Mouse (Mus musculus) CH12.LX (cell line): ENCODE measurements around the gene Slc48a1. TPM values are rescaled to one million over a fixed set of nuclear protein-coding genes. Genes with fewer than 3 reads are reported as not detected.

ENCODE experiments used
- DNase-seq: peaks from one replicate; pipeline ENCODE4 v3.0.0-alpha.2; 2013; ENCODE audit errors: extremely low read depth
- H3K27ac ChIP-seq: 2 replicates; pipeline ENCODE4 v1.5.1; 2012; ENCODE audit warnings: low read depth, mild to moderate bottlenecking, control low read depth, moderate library complexity; ENCODE audit not compliant: insufficient read depth
- H3K27me3 ChIP-seq: replicated peaks from 2 replicates; pipeline ENCODE3; 2012; ENCODE audit warnings: inconsistent platforms
- H3K36me3 ChIP-seq, 2 experiments: replicated peaks in 1 of 2; 2 replicates each; pipeline versions ENCODE3 to v1.6.1; 2012; ENCODE audit warnings: inconsistent platforms in 1 of 2, low read length in 1 of 2, mild to moderate bottlenecking in 1 of 2, mixed read lengths in 1 of 2, moderate library complexity in 1 of 2; ENCODE audit not compliant: control insufficient read depth in 1 of 2, insufficient read depth in 1 of 2
- H3K4me1 ChIP-seq, 2 experiments: 2 replicates each; pipeline ENCODE4 v1.6.1; 2012; ENCODE audit warnings: inconsistent platforms in 1 of 2, moderate library complexity in 1 of 2; ENCODE audit not compliant: insufficient read depth in 2 of 2, control insufficient read depth in 1 of 2
- H3K4me2 ChIP-seq: 2 replicates; pipeline ENCODE4 v1.6.1; 2012; ENCODE audit warnings: low read depth, mild to moderate bottlenecking, control low read depth; ENCODE audit not compliant: poor library complexity, insufficient read depth, severe bottlenecking
- H3K4me3 ChIP-seq, 3 experiments: fragments of 150-350 bp in 1 of 3; sonication (generic) in 1 of 3; replicated peaks in 1 of 3; 2 replicates each; pipeline versions ENCODE3 to v1.5.1; 2011 to 2012; ENCODE audit warnings: low read depth in 2 of 3, low read length in 2 of 3, mild to moderate bottlenecking in 2 of 3, moderate library complexity in 2 of 3, control low read depth in 1 of 3, improper control_type of control experiment in 1 of 3, inconsistent platforms in 1 of 3, mixed read lengths in 1 of 3; ENCODE audit not compliant: poor library complexity in 1 of 3
- H3K79me2 ChIP-seq: replicated peaks from 2 replicates; pipeline ENCODE4 v1.6.1; 2012; ENCODE audit warnings: mild to moderate bottlenecking, moderate library complexity; ENCODE audit not compliant: control insufficient read depth, poor library complexity, insufficient read depth, severe bottlenecking; ENCODE audit errors: extremely low read depth
- H3K9ac ChIP-seq: 2 replicates; pipeline ENCODE4 v1.6.1; 2012; ENCODE audit warnings: low read depth, mild to moderate bottlenecking, control low read depth, moderate library complexity; ENCODE audit not compliant: insufficient read depth
- H3K9me3 ChIP-seq: replicated peaks from 2 replicates; pipeline ENCODE3; 2012; ENCODE audit warnings: low read length, inconsistent platforms, mixed read lengths
- CHD1 ChIP-seq: IDR thresholded peaks from 2 replicates; pipeline ENCODE4 v1.6.1; 2012; ENCODE audit warnings: low read depth, low read length, improper control_type of control experiment, inconsistent platforms
- E2F4 ChIP-seq: IDR thresholded peaks from 2 replicates; pipeline ENCODE4 v1.6.1; 2011; ENCODE audit warnings: low read depth, low read length, improper control_type of control experiment; ENCODE audit not compliant: insufficient replicate concordance
- ELF1 ChIP-seq: IDR thresholded peaks from 2 replicates; pipeline ENCODE4 v1.6.1; 2014; ENCODE audit warnings: low read depth, mild to moderate bottlenecking, inconsistent platforms, low read length, improper control_type of control experiment
- IRF4 ChIP-seq: IDR thresholded peaks from 2 replicates; pipeline ENCODE4 v1.6.1; 2014; ENCODE audit warnings: low read depth, mild to moderate bottlenecking, inconsistent platforms, low read length, improper control_type of control experiment
- JUN ChIP-seq: IDR thresholded peaks from 2 replicates; pipeline ENCODE4 v1.6.1; 2011; ENCODE audit warnings: low read depth, mild to moderate bottlenecking, low read length, improper control_type of control experiment, moderate library complexity; ENCODE audit not compliant: insufficient read depth
- JUND ChIP-seq: conservative IDR thresholded peaks from 2 replicates; pipeline ENCODE4 v1.6.1; 2011; ENCODE audit warnings: low read depth, low read length, improper control_type of control experiment
- MAFK ChIP-seq: IDR thresholded peaks from 2 replicates; pipeline ENCODE4 v1.6.1; 2011; ENCODE audit warnings: low read length, improper control_type of control experiment; ENCODE audit not compliant: insufficient replicate concordance
- MXI1 ChIP-seq: IDR thresholded peaks from 2 replicates; pipeline ENCODE4 v1.6.1; 2011; ENCODE audit warnings: mild to moderate bottlenecking, low read depth, low read length, improper control_type of control experiment
- MYC ChIP-seq: IDR thresholded peaks from 2 replicates; pipeline ENCODE4 v1.6.1; 2011; ENCODE audit warnings: low read depth, mild to moderate bottlenecking, improper control_type of control experiment, low read length
- NELFE ChIP-seq: IDR thresholded peaks from 2 replicates; pipeline ENCODE4 v1.6.1; 2011; ENCODE audit warnings: low read depth, low read length, improper control_type of control experiment
- POLR2A ChIP-seq: IDR thresholded peaks from 2 replicates; pipeline ENCODE4 v1.6.1; 2011; ENCODE audit warnings: low read depth, mild to moderate bottlenecking, improper control_type of control experiment, low read length
- POLR2AphosphoS2 ChIP-seq: IDR thresholded peaks from 2 replicates; pipeline ENCODE4 v1.6.1; 2011; ENCODE audit warnings: low read depth, low read length, improper control_type of control experiment
- RAD21 ChIP-seq: IDR thresholded peaks from 2 replicates; pipeline ENCODE4 v1.6.1; 2011; ENCODE audit warnings: low read depth, mild to moderate bottlenecking, low read length, improper control_type of control experiment, moderate library complexity
- SIN3A ChIP-seq: IDR thresholded peaks from 2 replicates; pipeline ENCODE4 v1.6.1; 2012; ENCODE audit warnings: low read length, improper control_type of control experiment, inconsistent platforms
- SMC3 ChIP-seq: IDR thresholded peaks from 2 replicates; pipeline ENCODE4 v1.6.1; 2011; ENCODE audit warnings: low read depth, low read length, improper control_type of control experiment
- TBP ChIP-seq: conservative IDR thresholded peaks from 2 replicates; pipeline ENCODE4 v1.6.1; 2011; ENCODE audit warnings: low read depth, low read length, improper control_type of control experiment
- TCF12 ChIP-seq: IDR thresholded peaks from 2 replicates; pipeline ENCODE4 v1.6.1; 2014; ENCODE audit warnings: low read depth, mild to moderate bottlenecking, inconsistent platforms, low read length, improper control_type of control experiment
- ZKSCAN1 ChIP-seq: IDR thresholded peaks from 2 replicates; pipeline ENCODE4 v1.6.1; 2012; ENCODE audit warnings: low read depth, inconsistent platforms, low read length, improper control_type of control experiment, borderline replicate concordance
- ZMIZ1 ChIP-seq: IDR thresholded peaks from 2 replicates; pipeline ENCODE4 v1.6.1; 2012; ENCODE audit warnings: low read depth, mild to moderate bottlenecking, inconsistent platforms, low read length, improper control_type of control experiment
- dilution Hi-C: fragments of 300-500 bp; cut with MboI; formaldehyde crosslinking; loops from 2 replicates; pipeline ENCODE4 v1.14.3; 2020; ENCODE audit warnings: low sequenced_read_pairs; ENCODE audit not compliant: extremely low pct_unique_long_range_greater_than_20kb, extremely low pct_ligation_motif_present
- in situ Hi-C: fragments of 300-500 bp; cut with MboI; formaldehyde crosslinking; loops from 3 replicates; pipeline ENCODE4 v1.14.3; 2019; ENCODE audit warnings: low sequenced_read_pairs, low pct_ligation_motif_present, low pct_unique_long_range_greater_than_20kb, mixed read lengths
- polyA plus RNA-seq: library from polyadenylated mRNA; unstranded; fragments of >175 nt; gene quantifications from 2 replicates; pipeline ENCODE4 v1.2.1, GENCODE M21; 2012; ENCODE audit warnings: low read depth; ENCODE audit not compliant: insufficient read length
- total RNA-seq, 2 experiments: library from RNA; depleted of rRNA; stranded (reverse); fragments of 300-350 nt in 1 of 2; fragments of >200 nt in 1 of 2; gene quantifications; 2 replicates each; pipeline ENCODE4 v1.2.3; 2012 to 2014

Gene Slc48a1
- total and polyA plus RNA-seq, 3 experiments = 23.2 to 56.0 (median 39.4) TPM

DNA sequence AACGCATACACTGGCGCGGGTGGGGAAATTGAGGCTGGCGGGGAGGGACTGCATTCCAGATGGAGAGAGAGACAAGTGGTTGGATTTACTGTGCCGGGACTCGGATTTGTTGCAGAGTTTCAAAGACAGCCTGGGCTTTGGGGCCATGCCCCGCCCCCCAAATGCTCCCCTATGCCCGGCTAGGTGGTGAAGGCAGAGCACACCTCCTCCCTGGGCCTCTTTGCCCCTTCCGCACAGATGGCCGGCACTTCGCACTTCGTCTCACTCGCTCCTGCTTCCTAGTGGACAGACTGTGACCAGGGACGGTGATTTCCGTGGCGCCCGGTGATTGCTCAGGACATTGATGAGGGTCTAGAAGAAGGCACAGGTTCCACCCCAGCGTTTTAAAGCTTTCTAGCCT is 10.1 kb upstream of the Slc48a1 start:
- Histone ChIP-seq H3K4me1 (peaks cover 23 to 51% of the 10 kb centered on the region in 2 experiments), H3K4me3 (peak overlapping the region; percentile 55 to 64 (median 62)), H3K36me3 (no peaks in the 10 kb centered on the region), H3K27me3 (peaks cover 10% of the 10 kb centered on the region), H3K9me3 (no peaks in the 10 kb centered on the region), H3K9ac (peak overlapping the region; percentile 79)
- DNase-seq = no peak
- peak; percentile 17; the same call in 1 of the 2 replicates for TF ChIP-seq NELFE
- no peak for TF ChIP-seq IRF4
- TF ChIP-seq, all 38 proteins: peak for 1
- dilution Hi-C loops = no loop called here
- in situ Hi-C loops = no loop called here
- Histone ChIP-seq H3K27ac (peak overlapping the region; percentile 26; the same call in 1 of the 2 replicates), H3K4me2 (peak overlapping the region; percentile 79), H3K79me2 (no peaks in the 10 kb centered on the region)

GRCm38 (mm10) chr15:97770280-97770679 is 8.0 kb upstream of the Slc48a1 start:
- H3K36me3 ChIP-seq = no peaks in the 10 kb centered on the region
- no peak overlapping the region for H3K4me2 ChIP-seq
- no peak overlapping the region for H3K27ac ChIP-seq
- H3K79me2 ChIP-seq = no peaks in the 10 kb centered on the region
- TF ChIP-seq SIN3A (no peak), MAFK (no peak), POLR2A (no peak), MXI1 (no peak), RAD21 (no peak), JUND (no peak), TBP (no peak), TCF12 (no peak), CHD1 (no peak), E2F4 (no peak), POLR2AphosphoS2 (no peak), JUN (no peak), ZKSCAN1 (no peak), MYC (no peak), ELF1 (no peak), ZMIZ1 (no peak), SMC3 (no peak)
- in situ Hi-C loops (no loop called here), dilution Hi-C loops (no loop called here)
- no peak for DNase-seq
- H3K4me1 ChIP-seq = peaks cover 13 to 45% of the 10 kb centered on the region in 2 experiments
- peaks cover 10% of the 10 kb centered on the region for H3K27me3 ChIP-seq
- H3K9ac ChIP-seq = no peak overlapping the region
- H3K9me3 ChIP-seq = no peaks in the 10 kb centered on the region
- H3K4me3 ChIP-seq = no peak overlapping the region
